Mouse (Mus musculus) forebrain, embryonic 15.5 days (tissue): ENCODE results near the gene Ccdc172. TPM values are rescaled to one million over a fixed set of nuclear protein-coding genes. Genes with fewer than 3 reads are reported as not detected.

Source experiments
- ATAC-seq: fragments of 200-750 bp; cut with Nextera tagmentation; replicated peaks from 2 replicates; pipeline ENCODE4 v1.8.0; 2017; ENCODE audit warnings: mild to moderate bottlenecking, moderate TSS enrichment, moderate library complexity
- H3K27ac ChIP-seq: fragments of 300-500 bp; sonication (generic); replicated peaks from 2 replicates; pipeline ENCODE4 v1.5.1; 2015; ENCODE audit warnings: mild to moderate bottlenecking, inconsistent platforms
- H3K27me3 ChIP-seq: fragments of 300-500 bp; sonication (generic); 2 replicates; pipeline ENCODE4 v1.6.1; 2015; ENCODE audit warnings: inconsistent platforms
- H3K36me3 ChIP-seq: fragments of 300-500 bp; sonication (generic); 2 replicates; pipeline ENCODE4 v1.6.1; 2015; ENCODE audit warnings: mild to moderate bottlenecking, inconsistent platforms
- H3K4me1 ChIP-seq: fragments of 300-500 bp; sonication (generic); 2 replicates; pipeline ENCODE4 v1.6.1; 2015; ENCODE audit warnings: inconsistent platforms
- H3K4me2 ChIP-seq: fragments of 300-500 bp; sonication (generic); replicated peaks from 2 replicates; pipeline ENCODE4 v1.6.1; 2015; ENCODE audit warnings: mild to moderate bottlenecking, inconsistent platforms
- H3K4me3 ChIP-seq: fragments of 300-500 bp; sonication (generic); 2 replicates; pipeline ENCODE4 v1.5.1; 2015; ENCODE audit warnings: mild to moderate bottlenecking, inconsistent platforms
- H3K9ac ChIP-seq: fragments of 300-500 bp; sonication (generic); replicated peaks from 2 replicates; pipeline ENCODE4 v1.6.1; 2015; ENCODE audit warnings: mild to moderate bottlenecking, inconsistent platforms
- H3K9me3 ChIP-seq: fragments of 300-500 bp; sonication (generic); 2 replicates; pipeline ENCODE4 v1.6.1; 2016; ENCODE audit warnings: inconsistent platforms
- WGBS: fragments of 180-500 bp; shearing (Covaris S2); methylation state at CpG from one replicate; pipeline ENCODE4 v1.1.7; 2015; ENCODE audit warnings: mixed read lengths; 5-methylcytosine and 5-hydroxymethylcytosine counted together
- polyA plus RNA-seq: library from polyadenylated mRNA; unstranded; fragments of >200 nt; fragmentation: Nextera tagmentation; extraction: Ambion mirVana; gene quantifications from 2 replicates; pipeline ENCODE4 v1.2.1, GENCODE M21; 2015

The Ccdc172 gene
- not detected in 2 replicates for polyA plus RNA-seq

GRCm38 (mm10) chr19:58511818-58512217 is at the start of gene Ccdc172:
TSS of gene Ccdc172 (plus strand) at chr19:58511993.
- no peaks in the 10 kb centered on the region for H3K36me3 ChIP-seq
- H3K4me3 ChIP-seq, result no peak within 1 kb of the TSS
- WGBS, result 94% methylated on average over 17 of the region's 17 CpGs
- no peaks in the 10 kb centered on the region for H3K4me1 ChIP-seq
- no peak within 1 kb of the TSS for H3K4me2 ChIP-seq
- no peak within 1 kb of the TSS for H3K27ac ChIP-seq
- no peak for ATAC-seq
- no peak within 1 kb of the TSS for H3K9ac ChIP-seq
- H3K27me3 ChIP-seq, result no peaks in the 10 kb centered on the region
- H3K9me3 ChIP-seq, result no peaks in the 10 kb centered on the region

GRCm38 (mm10) chr19:58463755-58464154 is 48.0 kb upstream of the Ccdc172 start:
- 25% methylated on average over 3 of the region's 3 CpGs for WGBS
- Histone ChIP-seq H3K36me3 (no peaks in the 10 kb centered on the region), H3K9ac (no peak overlapping the region), H3K9me3 (no peaks in the 10 kb centered on the region), H3K27me3 (no peaks in the 10 kb centered on the region), H3K27ac (no peak overlapping the region), H3K4me3 (no peak overlapping the region), H3K4me2 (no peak overlapping the region), H3K4me1 (peaks cover 8% of the 10 kb centered on the region)
- no peak for ATAC-seq

GRCm38 (mm10) chr19:58468331-58468730 is 43.5 kb upstream of the Ccdc172 start:
- Histone ChIP-seq H3K4me2 (no peak overlapping the region), H3K9ac (no peak overlapping the region), H3K27ac (no peak overlapping the region), H3K36me3 (no peaks in the 10 kb centered on the region), H3K27me3 (no peaks in the 10 kb centered on the region), H3K9me3 (no peaks in the 10 kb centered on the region), H3K4me1 (no peaks in the 10 kb centered on the region), H3K4me3 (no peak overlapping the region)
- WGBS, result 63% methylated on average over 2 of the region's 2 CpGs
- no peak for ATAC-seq

GRCm38 (mm10) chr19:58469421-58469820 is 42.4 kb upstream of the Ccdc172 start:
- Histone ChIP-seq H3K4me3 (no peak overlapping the region), H3K36me3 (no peaks in the 10 kb centered on the region), H3K9me3 (no peaks in the 10 kb centered on the region), H3K9ac (0 out of 2 replicates have a peak overlapping the region, but pooled peaks have one; percentile 38), H3K4me2 (no peak overlapping the region; the same call in 1 of the 2 replicates), H3K4me1 (no peaks in the 10 kb centered on the region), H3K27me3 (no peaks in the 10 kb centered on the region), H3K27ac (no peak overlapping the region)
- ATAC-seq, result peak; percentile 61; the same call in 1 of the 2 replicates
- 12% methylated on average over 12 of the region's 12 CpGs for WGBS

GRCm38 (mm10) chr19:58474251-58474650 is 37.5 kb upstream of the Ccdc172 start:
- H3K9ac ChIP-seq, result no peak overlapping the region

GRCm38 (mm10) chr19:58482373-58482977 is 29.3 kb upstream of the Ccdc172 start:
- no peak overlapping the region for H3K4me2 ChIP-seq
- no peaks in the 10 kb centered on the region for H3K4me1 ChIP-seq
- no peaks in the 10 kb centered on the region for H3K9me3 ChIP-seq
- H3K27ac ChIP-seq, result no peak overlapping the region
- no peak for ATAC-seq
- no peaks in the 10 kb centered on the region for H3K36me3 ChIP-seq
- no peak overlapping the region for H3K9ac ChIP-seq
- H3K4me3 ChIP-seq, result no peak overlapping the region
- no peaks in the 10 kb centered on the region for H3K27me3 ChIP-seq
- WGBS, result 86% methylated on average over 9 of the region's 9 CpGs

More at GRCm38 (mm10) chr19:58474251-58474650, 37.5 kb upstream of the Ccdc172 start:
- H3K4me2 ChIP-seq, result no peak overlapping the region
- ATAC-seq, result no peak
- H3K9me3 ChIP-seq, result no peaks in the 10 kb centered on the region
- no peak overlapping the region for H3K27ac ChIP-seq
- H3K27me3 ChIP-seq, result no peaks in the 10 kb centered on the region
- 94% methylated on average over 3 of the region's 3 CpGs for WGBS
- H3K4me1 ChIP-seq, result no peaks in the 10 kb centered on the region
- no peak overlapping the region for H3K4me3 ChIP-seq
- no peaks in the 10 kb centered on the region for H3K36me3 ChIP-seq

GRCm38 (mm10) chr19:58486686-58487085 is 25.1 kb upstream of the Ccdc172 start:
- Histone ChIP-seq H3K4me3 (no peak overlapping the region), H3K4me2 (no peak overlapping the region), H3K27ac (no peak overlapping the region), H3K9ac (no peak overlapping the region), H3K27me3 (no peaks in the 10 kb centered on the region), H3K9me3 (no peaks in the 10 kb centered on the region), H3K36me3 (no peaks in the 10 kb centered on the region), H3K4me1 (no peaks in the 10 kb centered on the region)
- 38% methylated on average over 2 of the region's 2 CpGs for WGBS
- ATAC-seq, result no peak

- H3K4me3 ChIP-seq, result no peak overlapping the region
- no peak for ATAC-seq
- H3K27ac ChIP-seq, result no peak overlapping the region
- peaks cover 30% of the 10 kb centered on the region for H3K4me1 ChIP-seq
- H3K9me3 ChIP-seq, result no peaks in the 10 kb centered on the region
- no peak overlapping the region for H3K9ac ChIP-seq
- WGBS, result 22% methylated on average over 3 of the region's 3 CpGs
- no peaks in the 10 kb centered on the region; the same call in 1 of the 2 replicates for H3K36me3 ChIP-seq
- no peak overlapping the region for H3K4me2 ChIP-seq
- no peaks in the 10 kb centered on the region for H3K27me3 ChIP-seq
These were observed 14.7 kb upstream of the Ccdc172 start for GRCm38 (mm10) chr19:58497106-58497505.

- Histone ChIP-seq H3K4me2 (no peak overlapping the region), H3K9me3 (no peaks in the 10 kb centered on the region), H3K36me3 (no peaks in the 10 kb centered on the region; the same call in 1 of the 2 replicates), H3K27ac (no peak overlapping the region), H3K4me1 (peaks cover 32% of the 10 kb centered on the region), H3K4me3 (no peak overlapping the region), H3K27me3 (no peaks in the 10 kb centered on the region), H3K9ac (no peak overlapping the region)
- ATAC-seq, result no peak
- WGBS, result 72% methylated on average over 3 of the region's 3 CpGs
These were observed 12.3 kb upstream of the Ccdc172 start for GRCm38 (mm10) chr19:58499420-58499966.

- Histone ChIP-seq H3K9me3 (no peaks in the 10 kb centered on the region), H3K4me1 (peaks cover 29% of the 10 kb centered on the region), H3K4me2 (no peak overlapping the region), H3K27me3 (no peaks in the 10 kb centered on the region), H3K9ac (no peak overlapping the region), H3K4me3 (no peak overlapping the region), H3K36me3 (no peaks in the 10 kb centered on the region; the same call in 1 of the 2 replicates), H3K27ac (0 out of 2 replicates have a peak overlapping the region, but pooled peaks have one; percentile 9)
- WGBS, result 62% methylated on average over 2 of the region's 2 CpGs
- ATAC-seq, result peak; percentile 64; the same call in 1 of the 2 replicates
These were observed 11.7 kb upstream of the Ccdc172 start for GRCm38 (mm10) chr19:58500049-58500448.

GRCm38 (mm10) chr19:58521696-58522095 is 9.9 kb downstream of the Ccdc172 start:
- 95% methylated on average over 1 of the region's 1 CpGs for WGBS
- Histone ChIP-seq H3K9ac (no peak overlapping the region), H3K27ac (no peak overlapping the region), H3K4me3 (no peak overlapping the region), H3K4me2 (no peak overlapping the region), H3K9me3 (no peaks in the 10 kb centered on the region), H3K27me3 (no peaks in the 10 kb centered on the region), H3K4me1 (peaks cover 7% of the 10 kb centered on the region; the same call in 1 of the 2 replicates), H3K36me3 (no peaks in the 10 kb centered on the region)
- ATAC-seq, result no peak

GRCm38 (mm10) chr19:58523736-58524394 is 12.1 kb downstream of the Ccdc172 start:
- H3K4me3 ChIP-seq, result no peak overlapping the region
- 33% methylated on average over 12 of the region's 12 CpGs for WGBS
- peak overlapping the region; percentile 13 for H3K4me2 ChIP-seq
- peaks cover 7% of the 10 kb centered on the region; the same call in 1 of the 2 replicates for H3K4me1 ChIP-seq
- no peak overlapping the region for H3K9ac ChIP-seq
- no peaks in the 10 kb centered on the region for H3K36me3 ChIP-seq
- ATAC-seq, result no peak
- no peak overlapping the region for H3K27ac ChIP-seq
- no peaks in the 10 kb centered on the region for H3K27me3 ChIP-seq
- no peaks in the 10 kb centered on the region for H3K9me3 ChIP-seq
